Mouse (Mus musculus) MEL (cell line): ENCODE results near the gene Pla2g7. TPM values are rescaled to one million over a fixed set of nuclear protein-coding genes. Genes with fewer than 3 reads are reported as not detected.
A peak's percentile ranks its signal among the peaks of the same experiment; 100 is the strongest.

Source experiments
- DNase-seq: peaks from one replicate; pipeline ENCODE4 v3.0.0; 2011; ENCODE audit warnings: low read depth, low spot score
- H3K27ac ChIP-seq: 2 replicates; pipeline ENCODE4 v1.5.1; 2012; ENCODE audit warnings: low read depth, mild to moderate bottlenecking, control low read depth, low read length, moderate library complexity; ENCODE audit not compliant: control insufficient read depth
- H3K27me3 ChIP-seq, 2 experiments: fragments of 150-350 bp in 1 of 2; sonication (generic) in 1 of 2; 2 replicates each; pipeline ENCODE4 v1.6.1; 2012; ENCODE audit warnings: low read length in 2 of 2, mild to moderate bottlenecking in 2 of 2, improper control_type of control experiment in 1 of 2, moderate library complexity in 1 of 2; ENCODE audit not compliant: insufficient read depth in 2 of 2, control insufficient read depth in 1 of 2
- H3K36me3 ChIP-seq, 2 experiments: 2 replicates each; pipeline ENCODE4 v1.6.1; 2012 to 2014; ENCODE audit warnings: low read length in 2 of 2, improper control_type of control experiment in 1 of 2, inconsistent platforms in 1 of 2, mild to moderate bottlenecking in 1 of 2; ENCODE audit not compliant: insufficient read depth in 2 of 2, control insufficient read depth in 1 of 2
- H3K4me1 ChIP-seq, 2 experiments: fragments of 150-350 bp in 1 of 2; sonication (generic) in 1 of 2; 2 replicates each; pipeline ENCODE4 v1.6.1; 2012; ENCODE audit warnings: low read length in 2 of 2, improper control_type of control experiment in 1 of 2, mild to moderate bottlenecking in 1 of 2; ENCODE audit not compliant: insufficient read depth in 2 of 2, control insufficient read depth in 1 of 2
- H3K4me3 ChIP-seq, 2 experiments: fragments of 150-350 bp in 1 of 2; sonication (generic) in 1 of 2; 2 replicates each; pipeline ENCODE4 v1.5.1; 2012; ENCODE audit warnings: low read depth in 2 of 2, low read length in 2 of 2, mild to moderate bottlenecking in 2 of 2, moderate library complexity in 2 of 2, control low read depth in 1 of 2, improper control_type of control experiment in 1 of 2; ENCODE audit not compliant: control insufficient read depth in 1 of 2, insufficient read depth in 1 of 2
- H3K79me2 ChIP-seq: 2 replicates; pipeline ENCODE4 v1.6.1; 2012; ENCODE audit warnings: mild to moderate bottlenecking, low read length, moderate library complexity; ENCODE audit not compliant: control insufficient read depth, poor library complexity, insufficient read depth
- H3K9ac ChIP-seq: 2 replicates; pipeline ENCODE4 v1.6.1; 2012; ENCODE audit warnings: low read depth, mild to moderate bottlenecking, control low read depth, low read length, moderate library complexity; ENCODE audit not compliant: control insufficient read depth, poor library complexity, severe bottlenecking
- H3K9me3 ChIP-seq: fragments of 150-350 bp; sonication (generic); replicated peaks from 2 replicates; pipeline ENCODE4 v1.6.1; 2012; ENCODE audit warnings: mild to moderate bottlenecking, low read length, improper control_type of control experiment, moderate library complexity; ENCODE audit not compliant: insufficient read depth
- CHD2 ChIP-seq: IDR thresholded peaks from 2 replicates; pipeline ENCODE4 v1.6.1; 2011; ENCODE audit warnings: low read length, improper control_type of control experiment
- CTCF ChIP-seq, 3 experiments: IDR thresholded peaks in 2 of 3; conservative IDR thresholded peaks in 1 of 3; 2 replicates each; pipeline ENCODE4 v1.5.1; 2011 to 2012; ENCODE audit warnings: low read length in 3 of 3, low read depth in 2 of 3, mild to moderate bottlenecking in 2 of 3, improper control_type of control experiment in 1 of 3, inconsistent platforms in 1 of 3, mixed read lengths in 1 of 3, moderate library complexity in 1 of 3; ENCODE audit not compliant: control insufficient read depth in 1 of 3, insufficient read depth in 1 of 3, poor library complexity in 1 of 3, severe bottlenecking in 1 of 3
- E2F4 ChIP-seq: IDR thresholded peaks from 2 replicates; pipeline ENCODE4 v1.6.1; 2011; ENCODE audit warnings: low read depth, low read length, improper control_type of control experiment, borderline replicate concordance
- HCFC1 ChIP-seq: IDR thresholded peaks from 2 replicates; pipeline ENCODE4 v1.6.1; 2012; ENCODE audit warnings: low read depth, mild to moderate bottlenecking, inconsistent platforms, low read length, improper control_type of control experiment, moderate library complexity
- JUND ChIP-seq: IDR thresholded peaks from 2 replicates; pipeline ENCODE4 v1.6.1; 2011; ENCODE audit warnings: low read depth, mild to moderate bottlenecking, improper control_type of control experiment, low read length
- KAT2A ChIP-seq: conservative IDR thresholded peaks from 2 replicates; pipeline ENCODE4 v1.6.1; 2012; ENCODE audit warnings: low read depth, low read length, improper control_type of control experiment, inconsistent platforms
- MAX ChIP-seq: IDR thresholded peaks from 2 replicates; pipeline ENCODE4 v1.6.1; 2011; ENCODE audit warnings: low read length, improper control_type of control experiment
- MYC ChIP-seq: IDR thresholded peaks from 2 replicates; pipeline ENCODE4 v1.6.1; 2011; ENCODE audit warnings: low read depth, mild to moderate bottlenecking, low read length, improper control_type of control experiment, moderate library complexity
- RCOR1 ChIP-seq: IDR thresholded peaks from 2 replicates; pipeline ENCODE4 v1.6.1; 2012; ENCODE audit warnings: low read depth, mild to moderate bottlenecking, inconsistent platforms, low read length, improper control_type of control experiment
- TAL1 ChIP-seq: IDR thresholded peaks from 2 replicates; pipeline ENCODE4 v1.6.1; 2012; ENCODE audit warnings: mild to moderate bottlenecking, inconsistent platforms, low read length, moderate library complexity, mixed read lengths
- TBP ChIP-seq: IDR thresholded peaks from 2 replicates; pipeline ENCODE4 v1.8.0; 2011; ENCODE audit warnings: low read depth, low read length, improper control_type of control experiment
- ZNF384 ChIP-seq: IDR thresholded peaks from 2 replicates; pipeline ENCODE4 v1.6.1; 2012; ENCODE audit warnings: low read depth, mild to moderate bottlenecking, inconsistent platforms, low read length, improper control_type of control experiment
- polyA plus RNA-seq, 2 experiments: library from polyadenylated mRNA; stranded (reverse) in 1 of 2; unstranded in 1 of 2; fragments of >175 nt in 1 of 2; fragments of >200 nt in 1 of 2; gene quantifications; 2 replicates each; pipeline versions ENCODE4 v1.2.1 to v1.2.4; 2012; ENCODE audit warnings: low replicate concordance in 2 of 2, low read depth in 1 of 2; ENCODE audit not compliant: insufficient read length in 2 of 2, insufficient read depth in 1 of 2, missing spikeins in 1 of 2
- total RNA-seq: library from RNA; depleted of rRNA; stranded (reverse); fragments of 300-350 nt; gene quantifications from 2 replicates; pipeline ENCODE4 v1.2.3, GENCODE M21; 2012

Pla2g7 gene
- total and polyA plus RNA-seq, 3 experiments: not detected

GRCm38 (mm10) chr17:43592296-43593291 is 24.7 kb downstream of the Pla2g7 start:
- Histone ChIP-seq H3K27ac (no peak overlapping the region), H3K9me3 (no peaks in the 10 kb centered on the region), H3K36me3 (no peaks in the 10 kb centered on the region), H3K4me3 (no peak overlapping the region), H3K27me3 (no peaks in the 10 kb centered on the region), H3K79me2 (no peaks in the 10 kb centered on the region), H3K4me1 (no peaks in the 10 kb centered on the region), H3K9ac (no peak overlapping the region)
- DNase-seq: no peak
- TF ChIP-seq HCFC1 (no peak), KAT2A (no peak), JUND (no peak), E2F4 (no peak), MAX (no peak)

- Histone ChIP-seq H3K4me1 (no peaks in the 10 kb centered on the region), H3K4me3 (no peak overlapping the region), H3K9ac (no peak overlapping the region)
- TF ChIP-seq MYC (no peak), CTCF (IDR thresholded peaks at IDR 0.05 in 2 of 3, conservative IDR thresholded peaks at IDR 0.05 in 1 of 3; ENCODE audit: control insufficient read depth in 1 of 3, insufficient read depth in 1 of 3, low read depth in 2 of 3, low read length in 3 of 3, poor library complexity in 1 of 3, severe bottlenecking in 1 of 3) (peak in 2 of 3 experiments; percentile 1 to 28; a peak in 1 of 6 replicates)
- TF ChIP-seq, all 39 proteins: peak for 1
- H3K27ac ChIP-seq: no peak overlapping the region
- no peaks in the 10 kb centered on the region for H3K27me3 ChIP-seq
- H3K9me3 ChIP-seq: no peaks in the 10 kb centered on the region
- DNase-seq: no peak
- H3K79me2 ChIP-seq: no peaks in the 10 kb centered on the region
- H3K36me3 ChIP-seq: no peaks in the 10 kb centered on the region
These were observed 29.8 kb downstream of the Pla2g7 start for GRCm38 (mm10) chr17:43597742-43598141.

- no peaks in the 10 kb centered on the region for H3K9me3 ChIP-seq
- no peaks in the 10 kb centered on the region for H3K4me1 ChIP-seq
- H3K36me3 ChIP-seq: no peaks in the 10 kb centered on the region
- DNase-seq: no peak
- H3K9ac ChIP-seq: no peak overlapping the region
- TF ChIP-seq TAL1 (no peak), TBP (no peak), RCOR1 (no peak), ZNF384 (no peak), CHD2 (no peak)
- no peak overlapping the region for H3K4me3 ChIP-seq
- no peak overlapping the region for H3K27ac ChIP-seq
- no peaks in the 10 kb centered on the region for H3K27me3 ChIP-seq
- H3K79me2 ChIP-seq: no peaks in the 10 kb centered on the region
These were observed 30.8 kb downstream of the Pla2g7 start for GRCm38 (mm10) chr17:43598706-43599105.
